Mouse (Mus musculus): ENCODE measurements around the gene Sae1. TPM values are rescaled to one million over a fixed set of nuclear protein-coding genes. Genes with fewer than 3 reads are reported as not detected.

Gene Sae1
- 37.8 and 51.4 TPM in 2 replicates for polyA plus RNA-seq (2012; rRNA removed; ENCODE audit: low replicate concordance)

GRCm38 (mm10) chr7:16387160-16388041, at the start of gene Sae1:
TSS of gene Sae1 (minus strand) at chr7:16387806.

GRCm38 (mm10) chr7:16400689-16401611, 13.3 kb upstream of the Sae1 start, which contains the start of gene Zc3h4:
TSS of gene Zc3h4 (plus strand) at chr7:16400910.

GRCm38 (mm10) chr7:16308093-16308492, 79.5 kb downstream of the Sae1 start, which contains the start of gene Bbc3:
TSS of gene Bbc3 (plus strand) at chr7:16308393.

DNA sequence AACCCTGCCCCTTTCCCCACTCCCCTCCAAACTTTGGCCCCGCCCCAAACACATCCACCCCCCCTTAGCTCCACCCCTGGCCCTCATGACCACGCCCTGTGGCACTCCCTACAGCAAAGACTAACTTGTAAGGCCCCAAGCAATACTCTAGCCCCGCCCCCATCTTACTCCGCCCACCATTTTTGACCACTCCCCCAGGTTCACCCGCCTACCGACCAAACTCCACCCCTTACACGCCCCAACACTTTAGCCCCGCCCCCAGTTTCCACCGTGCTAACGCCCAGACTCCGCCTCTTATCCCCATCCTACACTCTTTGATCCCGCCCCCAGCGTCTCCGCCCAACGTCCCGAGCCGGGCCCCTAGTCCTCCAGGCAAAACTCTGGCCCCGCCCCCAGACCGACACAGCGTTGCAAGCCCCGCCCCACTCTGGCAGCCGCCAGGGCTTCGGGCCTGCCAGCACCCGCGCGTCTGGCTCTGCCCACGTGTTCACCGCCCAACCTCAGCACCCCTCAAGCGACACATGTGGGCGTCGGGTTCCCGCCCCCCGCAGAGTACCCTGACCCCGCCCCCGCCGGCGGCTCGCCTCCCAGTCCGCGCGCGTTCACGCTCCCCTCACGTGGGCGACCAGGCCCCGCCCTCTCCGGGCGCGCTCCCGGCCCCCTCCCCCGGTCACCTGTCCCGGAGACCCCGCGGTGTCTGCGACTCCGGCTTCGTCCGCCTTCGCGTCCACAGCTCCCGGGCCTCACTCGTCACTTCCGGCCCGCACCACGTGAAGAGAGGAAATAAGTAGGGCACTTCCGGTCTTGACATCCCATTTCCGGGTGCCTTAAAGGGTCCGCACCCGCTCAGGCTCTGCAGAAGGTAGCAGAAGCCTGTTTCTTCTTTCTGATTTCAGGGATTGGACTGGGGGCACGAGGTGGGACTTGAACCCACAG, 101.3 kb downstream of the Sae1 start, which contains the start of gene Ccdc9:
TSS of gene Ccdc9 (minus strand) at position 770 of the 936 bp plus-strand sequence.

DNA sequence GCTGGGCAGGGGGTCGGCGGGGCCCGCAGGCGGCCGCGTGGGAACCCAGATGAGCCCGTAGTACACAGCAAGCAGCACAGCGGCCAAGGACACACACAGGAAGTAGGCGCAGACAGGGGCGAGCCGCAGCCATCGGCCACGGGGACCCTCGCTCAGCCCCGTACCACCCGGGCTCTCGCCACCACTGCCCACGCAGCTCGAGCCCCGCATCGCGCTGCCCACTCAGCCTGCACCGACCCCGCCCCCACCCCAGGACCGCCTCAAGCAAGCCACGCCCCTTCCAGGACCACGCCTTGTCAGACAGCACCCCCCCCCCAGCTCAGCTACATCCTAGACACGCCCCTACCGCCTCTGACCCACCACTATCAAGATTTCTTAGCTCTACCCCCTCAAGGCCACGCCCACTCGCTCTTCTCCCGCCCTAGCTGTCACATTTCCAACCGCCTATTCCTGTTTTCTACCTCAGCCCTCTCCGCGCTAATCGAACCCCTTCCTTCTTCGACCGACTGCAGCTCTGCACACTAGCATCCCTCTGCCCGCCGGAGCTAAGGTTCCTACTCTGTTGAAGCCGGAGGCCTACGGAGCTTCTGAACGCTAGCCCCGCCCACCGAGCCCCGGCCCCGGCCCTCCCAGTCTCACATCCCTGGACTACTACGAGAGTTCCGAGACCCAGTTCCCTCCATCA, 114.4 kb downstream of the Sae1 start, which contains the start of gene Inafm1:
TSS of gene Inafm1 (minus strand) at position 537 of the 685 bp plus-strand sequence.

Other genes starting within 250 kb of the Sae1 start
- 23.5 and 68.3 TPM in 2 replicates for gene Meis3, start 212.7 kb downstream of the Sae1 start, polyA plus RNA-seq (2012; rRNA removed; ENCODE audit: low replicate concordance)
- 23.2 and 25.9 TPM in 2 replicates for gene Dhx34, start 165.8 kb downstream of the Sae1 start, polyA plus RNA-seq (2012; rRNA removed; ENCODE audit: low replicate concordance)
- 1.4 and 1.7 TPM in 2 replicates for gene C5ar2, start 143.7 kb downstream of the Sae1 start, polyA plus RNA-seq (2012; rRNA removed; ENCODE audit: low replicate concordance)
- 29.1 and 29.9 TPM in 2 replicates for gene C5ar1, start 128.3 kb downstream of the Sae1 start, polyA plus RNA-seq (2012; rRNA removed; ENCODE audit: low replicate concordance)
- 18.8 and 39.6 TPM in 2 replicates for gene Inafm1, start 114.2 kb downstream of the Sae1 start, polyA plus RNA-seq (2012; rRNA removed; ENCODE audit: low replicate concordance)
- gene Ccdc9, start 101.0 kb downstream of the Sae1 start, polyA plus RNA-seq (2012; rRNA removed; ENCODE audit: low replicate concordance), result 28.3 and 41.4 TPM in 2 replicates
- 20.8 and 21.7 TPM in 2 replicates for gene Bbc3, start 79.4 kb downstream of the Sae1 start, polyA plus RNA-seq (2012; rRNA removed; ENCODE audit: low replicate concordance)
- gene Zc3h4, start 13.1 kb upstream of the Sae1 start, polyA plus RNA-seq (2012; rRNA removed; ENCODE audit: low replicate concordance), result 25.7 and 45.3 TPM in 2 replicates
- gene Tmem160, start 65.0 kb upstream of the Sae1 start, polyA plus RNA-seq (2012; rRNA removed; ENCODE audit: low replicate concordance), result 90.3 and 106 TPM in 2 replicates
- gene Npas1, start 89.9 kb upstream of the Sae1 start, polyA plus RNA-seq (2012; rRNA removed; ENCODE audit: low replicate concordance), result not detected in 2 replicates
- gene Arhgap35, start 227.2 kb upstream of the Sae1 start, polyA plus RNA-seq (2012; rRNA removed; ENCODE audit: low replicate concordance), result 25.2 and 29.9 TPM in 2 replicates

All from subcutaneous adipose tissue, adult 2 months (tissue).